ENCODE assay signal across 8 mouse cellular contexts in genomic region chr7:4124315-4124759, GRCm38 (mm10). TPM values are rescaled to one million over a fixed set of nuclear protein-coding genes. Genes with fewer than 3 reads are reported as not detected.
DNase-seq lines count a peak whose midpoint lies in the region; ATAC-seq and TF ChIP-seq lines count a peak whose summit lies in the region.

No protein-coding gene starts in this region.

- ATAC-seq in liver, embryonic 11.5 days (replicated peaks; ENCODE audit: low FRiP score), result peak; percentile 46

- H3K4me2 ChIP-seq in liver, embryonic 11.5 days, result peak overlapping the region; percentile 29

- no peak overlapping the region for H3K27ac ChIP-seq in liver, embryonic 11.5 days (ENCODE audit: low read depth, low read length)
- H3K27ac ChIP-seq in cerebellum, adult 2 months (ENCODE audit: insufficient read depth, low read length), result peak overlapping the region; percentile 53

- no peak overlapping the region for H3K4me3 ChIP-seq in liver, embryonic 11.5 days (ENCODE audit: low read depth, low read length)
- H3K4me3 ChIP-seq in cerebellum, adult 2 months (replicated peaks; ENCODE audit: insufficient read depth, low read depth, low read length), result no peak overlapping the region

- no peaks in the 10 kb centered on the region for H3K36me3 ChIP-seq in liver, embryonic 11.5 days (ENCODE audit: control insufficient read depth, insufficient read depth, low read length)

- no peak for DNase-seq in liver, embryonic 11.5 days (ENCODE audit: low spot score)
- no peak for DNase-seq in liver
- peak; percentile 72 to 82 for DNase-seq in cerebellum, adult 2 months
- peak; percentile 31 for DNase-seq in forelimb bud, embryonic 11.5 days (ENCODE audit: low read depth, low spot score)
- peak; percentile 89 to 95 for DNase-seq in layer of hippocampus, adult 8-10 months (ENCODE audit: low spot score in 2 of 2)
- peak; percentile 18 for DNase-seq in lung, postnatal 36 days
- DNase-seq in right cerebral cortex, postnatal 14 days, result peak; percentile 73
- no peak for DNase-seq in adrenal gland, postnatal 25 days

- peaks cover 23% of the 10 kb centered on the region for H3K27me3 ChIP-seq in liver, embryonic 11.5 days (replicated peaks; ENCODE audit: control insufficient read depth, insufficient read depth, low read length)
- H3K27me3 ChIP-seq in cerebellum, adult 2 months (ENCODE audit: control insufficient read depth, insufficient read depth, low read length), result no peaks in the 10 kb centered on the region

- no peak overlapping the region for H3K9ac ChIP-seq in liver, embryonic 11.5 days (ENCODE audit: low read depth, low read length)

- H3K4me1 ChIP-seq in liver, embryonic 11.5 days (replicated peaks; ENCODE audit: control insufficient read depth, insufficient read depth, low read length), result 0 out of 2 replicates have a peak, but pooled peaks cover 3% of the 10 kb centered on the region
- H3K4me1 ChIP-seq in cerebellum, adult 2 months (ENCODE audit: control insufficient read depth, insufficient read depth, low read length), result peaks cover 33% of the 10 kb centered on the region

- TF ChIP-seq POLR2A in cerebellum, adult 2 months (IDR thresholded peaks at IDR 0.05; ENCODE audit: borderline replicate concordance, insufficient read depth, low read length), result no peak

- 4% methylated on average over 10 of the region's 10 CpGs for WGBS in liver, embryonic 11.5 days
- WGBS in cerebellum, adult 2 months, result under 1% methylated on average over 10 of the region's 10 CpGs

- H3K9me3 ChIP-seq in liver, embryonic 11.5 days (ENCODE audit: control insufficient read depth, low read length), result no peaks in the 10 kb centered on the region

- TF ChIP-seq CTCF in cerebellum, adult 2 months (IDR thresholded peaks at IDR 0.05; ENCODE audit: borderline replicate concordance, insufficient read depth, low read depth, low read length), result peak; percentile 25; the same call in 1 of the 2 replicates

RNA-seq across cellular contexts. Expression of gene Ttyh1, which starts 5.1 kb away (rescaled TPM):
- 0.58 and 0.85 TPM in 2 replicates for polyA plus RNA-seq in liver, embryonic 11.5 days (2014; fragmentation: Nextera tagmentation; extraction: Ambion mirVana)
- 626 and 638 TPM in 2 replicates for polyA plus RNA-seq in cerebellum, adult 2 months (2012; rRNA removed)
- 100 to 1,000 TPM; 459 to 552 (median 528) TPM for total RNA-seq in layer of hippocampus, adult 8-10 months (2022)
- total RNA-seq in adrenal gland, postnatal 25 days (2021), result 2.0 and 2.3 TPM in 2 replicates

RNA-seq across cellular contexts. Expression of gene Leng8, which starts 12.5 kb away (rescaled TPM):
- polyA plus RNA-seq in liver, embryonic 11.5 days (2014; fragmentation: Nextera tagmentation; extraction: Ambion mirVana), result 43.6 and 48.1 TPM in 2 replicates
- polyA plus RNA-seq in cerebellum, adult 2 months (2012; rRNA removed), result 587 and 614 TPM in 2 replicates
- total RNA-seq in layer of hippocampus, adult 8-10 months (2022), result 100 to 1,000 TPM; 173 to 209 (median 190) TPM
- total RNA-seq in adrenal gland, postnatal 25 days (2021), result 131 and 169 TPM in 2 replicates

RNA-seq across cellular contexts. Expression of gene Leng9, which starts 25.8 kb away (rescaled TPM):
- polyA plus RNA-seq in liver, embryonic 11.5 days (2014; fragmentation: Nextera tagmentation; extraction: Ambion mirVana), result 1.8 TPM in 2 replicates
- 8.8 and 9.7 TPM in 2 replicates for polyA plus RNA-seq in cerebellum, adult 2 months (2012; rRNA removed)
- 1 to 10 TPM; 5.1 to 6.8 (median 5.7) TPM for total RNA-seq in layer of hippocampus, adult 8-10 months (2022)
- total RNA-seq in adrenal gland, postnatal 25 days (2021), result 11.5 and 12.2 TPM in 2 replicates

RNA-seq across cellular contexts. Expression of gene Cdc42ep5, which starts 40.3 kb away (rescaled TPM):
- polyA plus RNA-seq in liver, embryonic 11.5 days (2014; fragmentation: Nextera tagmentation; extraction: Ambion mirVana), result 20.0 and 22.8 TPM in 2 replicates
- 1.6 and 2.7 TPM in 2 replicates for polyA plus RNA-seq in cerebellum, adult 2 months (2012; rRNA removed)
- 1 to 10 TPM in 2 of 4 experiments, under 1 TPM in 1, not detected in 1; 0.89 to 1.3 (median 1.1) TPM for total RNA-seq in layer of hippocampus, adult 8-10 months (2022)
- 42.7 and 45.5 TPM in 2 replicates for total RNA-seq in adrenal gland, postnatal 25 days (2021)

Comparison
In these comparisons a context has a peak if more than half of its experiments do, and no peak if none do; other contexts are left out.
1. DNase-seq: peak in cerebellum, adult 2 months (2 of 2), forelimb bud, embryonic 11.5 days (single experiment), layer of hippocampus, adult 8-10 months (2 of 2), lung, postnatal 36 days (single experiment) and right cerebral cortex, postnatal 14 days (single experiment); none in liver, embryonic 11.5 days (single experiment), liver (single experiment) and adrenal gland, postnatal 25 days (single experiment).
2. RNA of gene Ttyh1, which starts 5.1 kb away (total RNA-seq): 459 to 552 TPM in layer of hippocampus, adult 8-10 months; 2.0 to 2.3 TPM in adrenal gland, postnatal 25 days; every median in the first group is over 100 times any median in the second.